Mouse (Mus musculus): ENCODE measurements around the gene Igfbp5. TPM values are rescaled to one million over a fixed set of nuclear protein-coding genes. Genes with fewer than 3 reads are reported as not detected.

Gene Igfbp5
- total and polyA plus RNA-seq, 3 experiments = 0.03 TPM; not detected in 2

GRCm38 (mm10) chr1:72862248-72862647 lies 12.4 kb downstream of the Igfbp5 start:
- Histone ChIP-seq H3K27ac (ENCODE audit: control insufficient read depth, low read depth, low read length) (no peak overlapping the region), H3K4me1 (ENCODE audit: control insufficient read depth in 1 of 2, insufficient read depth in 2 of 2, low read length in 2 of 2) (peaks cover 0 to under 1% of the 10 kb centered on the region in 2 experiments; a peak in 2 of 4 replicates), H3K9me3 (replicated peaks; ENCODE audit: insufficient read depth, low read length) (no peaks in the 10 kb centered on the region), H3K79me2 (ENCODE audit: control insufficient read depth, insufficient read depth, low read length, poor library complexity) (no peaks in the 10 kb centered on the region), H3K9ac (ENCODE audit: control insufficient read depth, low read depth, low read length, poor library complexity, severe bottlenecking) (no peak overlapping the region), H3K4me3 (ENCODE audit: control insufficient read depth in 1 of 2, insufficient read depth in 1 of 2, low read depth in 2 of 2, low read length in 2 of 2) (no peak overlapping the region), H3K27me3 (ENCODE audit: control insufficient read depth in 1 of 2, insufficient read depth in 2 of 2, low read length in 2 of 2) (peaks cover 0 to 2% of the 10 kb centered on the region in 2 experiments; a peak in 2 of 4 replicates), H3K36me3 (ENCODE audit: control insufficient read depth in 1 of 2, insufficient read depth in 2 of 2, low read length in 2 of 2) (no peaks in the 10 kb centered on the region)
- no peak for DNase-seq (ENCODE audit: low read depth, low spot score)
- TF ChIP-seq POLR2A (IDR thresholded peaks at IDR 0.05; ENCODE audit: control insufficient read depth in 1 of 2, insufficient read depth in 1 of 2, low read depth in 1 of 2, low read length in 2 of 2, poor library complexity in 1 of 2) (no peak), MYB (IDR thresholded peaks at IDR 0.05; ENCODE audit: low read depth, low read length) (no peak), MEF2A (IDR thresholded peaks at IDR 0.05; ENCODE audit: extremely low read depth, insufficient replicate concordance, low read depth, low read length, poor library complexity, severe bottlenecking) (no peak), EP300 (IDR thresholded peaks at IDR 0.05; ENCODE audit: low read depth in 1 of 2, low read length in 2 of 2) (no peak), BHLHE40 (IDR thresholded peaks at IDR 0.05; ENCODE audit: borderline replicate concordance, low read depth, low read length) (no peak), CHD2 (IDR thresholded peaks at IDR 0.05; ENCODE audit: low read length) (no peak), USF1 (IDR thresholded peaks at IDR 0.05; ENCODE audit: low read depth, low read length) (no peak), SIN3A (IDR thresholded peaks at IDR 0.05; ENCODE audit: low read length) (no peak), TCF12 (IDR thresholded peaks at IDR 0.05; ENCODE audit: low read depth, low read length) (no peak), UBTF (IDR thresholded peaks at IDR 0.05; ENCODE audit: borderline replicate concordance, insufficient read depth, low read depth, low read length) (no peak), MYC (IDR thresholded peaks at IDR 0.05; ENCODE audit: low read depth, low read length) (no peak)

DNA sequence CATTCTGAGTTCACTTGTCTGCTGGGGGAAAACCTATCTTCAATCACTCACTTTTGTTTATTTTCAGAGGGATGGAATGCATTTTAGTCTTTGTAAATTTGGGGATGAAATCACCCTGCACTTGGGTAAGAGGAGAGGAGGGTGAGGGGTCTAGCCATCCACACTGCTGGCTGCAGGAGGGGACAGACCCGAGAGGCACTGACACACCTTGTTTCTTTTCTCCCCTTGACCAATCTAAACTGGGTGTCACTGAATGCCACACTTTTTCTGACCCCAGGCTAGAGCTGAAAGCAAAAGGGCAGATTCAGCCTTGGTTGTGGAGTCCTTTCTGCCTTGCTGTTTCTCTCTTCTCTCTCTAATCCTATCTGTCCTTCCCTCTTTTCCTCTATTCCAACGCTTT lies 13.0 kb downstream of the Igfbp5 start:
- Histone ChIP-seq H3K27ac (ENCODE audit: control insufficient read depth, low read depth, low read length) (no peak overlapping the region), H3K79me2 (ENCODE audit: control insufficient read depth, insufficient read depth, low read length, poor library complexity) (no peaks in the 10 kb centered on the region), H3K27me3 (ENCODE audit: control insufficient read depth in 1 of 2, insufficient read depth in 2 of 2, low read length in 2 of 2) (peaks cover 0 to 2% of the 10 kb centered on the region in 2 experiments; a peak in 2 of 4 replicates)

GRCm38 (mm10) chr1:72860502-72860901 lies 14.2 kb downstream of the Igfbp5 start:
- Histone ChIP-seq H3K36me3 (ENCODE audit: control insufficient read depth in 1 of 2, insufficient read depth in 2 of 2, low read length in 2 of 2) (no peaks in the 10 kb centered on the region), H3K4me1 (ENCODE audit: control insufficient read depth in 1 of 2, insufficient read depth in 2 of 2, low read length in 2 of 2) (no peaks in the 10 kb centered on the region), H3K27me3 (ENCODE audit: control insufficient read depth in 1 of 2, insufficient read depth in 2 of 2, low read length in 2 of 2) (peaks cover 0 to 2% of the 10 kb centered on the region in 2 experiments; a peak in 2 of 4 replicates), H3K4me3 (ENCODE audit: control insufficient read depth in 1 of 2, insufficient read depth in 1 of 2, low read depth in 2 of 2, low read length in 2 of 2) (no peak overlapping the region), H3K27ac (ENCODE audit: control insufficient read depth, low read depth, low read length) (no peak overlapping the region), H3K9me3 (replicated peaks; ENCODE audit: insufficient read depth, low read length) (no peaks in the 10 kb centered on the region), H3K79me2 (ENCODE audit: control insufficient read depth, insufficient read depth, low read length, poor library complexity) (no peaks in the 10 kb centered on the region), H3K9ac (ENCODE audit: control insufficient read depth, low read depth, low read length, poor library complexity, severe bottlenecking) (no peak overlapping the region)
- DNase-seq (ENCODE audit: low read depth, low spot score) = no peak
- no peak for TF ChIP-seq MYB (IDR thresholded peaks at IDR 0.05; ENCODE audit: low read depth, low read length)
- no peak for TF ChIP-seq EP300 (IDR thresholded peaks at IDR 0.05; ENCODE audit: low read depth in 1 of 2, low read length in 2 of 2)
- TF ChIP-seq MAX (IDR thresholded peaks at IDR 0.05; ENCODE audit: low read length) = no peak
- no peak for TF ChIP-seq GABPA (IDR thresholded peaks at IDR 0.05; ENCODE audit: low read depth, low read length)
- no peak for TF ChIP-seq JUND (IDR thresholded peaks at IDR 0.05; ENCODE audit: low read depth, low read length)
- no peak for TF ChIP-seq ZNF384 (IDR thresholded peaks at IDR 0.05; ENCODE audit: low read depth, low read length)
- TF ChIP-seq NELFE (IDR thresholded peaks at IDR 0.05; ENCODE audit: low read depth, low read length) = no peak
- no peak for TF ChIP-seq ZMIZ1 (IDR thresholded peaks at IDR 0.05; ENCODE audit: low read depth, low read length)
- no peak for TF ChIP-seq NRF1 (IDR thresholded peaks at IDR 0.05; ENCODE audit: insufficient read depth, low read depth, low read length, poor library complexity, severe bottlenecking)
- no peak for TF ChIP-seq ZKSCAN1 (IDR thresholded peaks at IDR 0.05; ENCODE audit: low read depth, low read length)
- TF ChIP-seq ELF1 (IDR thresholded peaks at IDR 0.05; ENCODE audit: low read depth, low read length) = no peak

More for the DNA sequence above, 13.0 kb downstream of the Igfbp5 start:
- no peak overlapping the region for H3K9ac ChIP-seq (ENCODE audit: control insufficient read depth, low read depth, low read length, poor library complexity, severe bottlenecking)
- H3K4me1 ChIP-seq (ENCODE audit: control insufficient read depth in 1 of 2, insufficient read depth in 2 of 2, low read length in 2 of 2) = no peaks in the 10 kb centered on the region
- H3K36me3 ChIP-seq (ENCODE audit: control insufficient read depth in 1 of 2, insufficient read depth in 2 of 2, low read length in 2 of 2) = no peaks in the 10 kb centered on the region
- H3K4me3 ChIP-seq (ENCODE audit: control insufficient read depth in 1 of 2, insufficient read depth in 1 of 2, low read depth in 2 of 2, low read length in 2 of 2) = no peak overlapping the region
- H3K9me3 ChIP-seq (replicated peaks; ENCODE audit: insufficient read depth, low read length) = no peaks in the 10 kb centered on the region
- no peak for DNase-seq (ENCODE audit: low read depth, low spot score)
- TF ChIP-seq TCF12 (IDR thresholded peaks at IDR 0.05; ENCODE audit: low read depth, low read length) (no peak), UBTF (IDR thresholded peaks at IDR 0.05; ENCODE audit: borderline replicate concordance, insufficient read depth, low read depth, low read length) (no peak), TAL1 (IDR thresholded peaks at IDR 0.05; ENCODE audit: low read length) (no peak), ZMIZ1 (IDR thresholded peaks at IDR 0.05; ENCODE audit: low read depth, low read length) (no peak), TBP (IDR thresholded peaks at IDR 0.05; ENCODE audit: low read depth, low read length) (no peak), KAT2A (conservative IDR thresholded peaks at IDR 0.05; ENCODE audit: low read depth, low read length) (no peak), E2F4 (IDR thresholded peaks at IDR 0.05; ENCODE audit: borderline replicate concordance, low read depth, low read length) (no peak)
